Mouse (Mus musculus): ENCODE results near the gene B3gat3. TPM values are rescaled to one million over a fixed set of nuclear protein-coding genes. Genes with fewer than 3 reads are reported as not detected.
"Not testable (repeated sequence)": the region's sequence is repeated elsewhere in the genome, so short reads cannot be mapped to it uniquely, and the experiment has no call there.

The B3gat3 gene
- 10 to 100 TPM; 23.4 to 27.6 TPM for total RNA-seq (2021)
- long read RNA-seq, experiment 1, transcript B3gat3-203 (5 exons, 909 nt) = minor isoform, 6 of 36 reads
- long read RNA-seq, experiment 1, transcript B3gat3-201 (5 exons, 1,603 nt) = major isoform, 25 of 36 reads
- long read RNA-seq, experiment 1, partial matches to known transcripts = 1 of 36 reads
- long read RNA-seq, experiment 1, other reads (novel, unspliced or antisense) = 4 of 36 reads
- long read RNA-seq, experiment 2, transcript B3gat3-201 (5 exons, 1,603 nt) = major isoform, 28 of 37 reads
- long read RNA-seq, experiment 2, partial matches to known transcripts = 3 of 37 reads
- long read RNA-seq, experiment 2, other reads (novel, unspliced or antisense) = 4 of 37 reads

DNA sequence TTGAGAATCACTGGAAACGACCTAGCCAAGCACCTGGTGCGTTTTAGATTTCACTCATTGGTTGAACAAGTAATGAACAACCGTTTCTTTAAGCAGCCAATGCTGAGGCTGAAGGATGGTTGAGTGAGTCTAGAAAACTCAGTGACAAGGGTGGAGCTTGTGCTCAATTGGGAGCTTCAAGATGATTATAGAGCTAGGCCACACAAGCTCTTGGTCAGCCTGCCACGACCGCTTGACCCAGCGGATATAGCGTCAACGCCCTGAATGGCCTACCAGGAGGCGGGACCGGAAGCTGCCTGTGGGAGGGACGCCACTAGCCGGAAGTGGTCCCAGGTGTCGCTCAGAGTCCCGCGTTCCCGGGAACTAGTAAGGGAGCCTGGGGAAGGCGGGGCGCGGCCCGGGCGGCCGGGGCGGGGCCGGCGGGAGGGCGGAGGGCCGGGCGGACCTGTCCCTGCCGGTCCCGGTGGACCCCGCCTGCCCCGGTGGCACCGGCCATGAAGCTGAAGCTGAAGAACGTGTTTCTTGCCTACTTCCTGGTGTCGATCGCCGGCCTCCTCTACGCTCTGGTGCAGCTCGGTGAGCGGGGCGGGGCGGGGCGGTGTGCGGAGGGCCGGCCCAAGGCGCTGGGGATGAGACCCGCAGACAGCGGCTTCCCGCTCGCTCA is at the start of gene B3gat3:
Gene B3gat3, plus strand, starts transcription at position 302 of the 664 bp plus-strand sequence.
- DNase-seq = peak; percentile 94

GRCm38 (mm10) chr19:8870381-8870780 is 49.8 kb upstream of the B3gat3 start:
- DNase-seq = not testable (repeated sequence)

GRCm38 (mm10) chr19:8870838-8871237 is 49.3 kb upstream of the B3gat3 start:
- DNase-seq = no peak

- DNase-seq = peak; percentile 93
Measured at GRCm38 (mm10) chr19:8871267-8872186, 48.6 kb upstream of the B3gat3 start, which contains the start of gene Ubxn1. Gene Ubxn1, plus strand, starts transcription at chr19:8871496.

DNA sequence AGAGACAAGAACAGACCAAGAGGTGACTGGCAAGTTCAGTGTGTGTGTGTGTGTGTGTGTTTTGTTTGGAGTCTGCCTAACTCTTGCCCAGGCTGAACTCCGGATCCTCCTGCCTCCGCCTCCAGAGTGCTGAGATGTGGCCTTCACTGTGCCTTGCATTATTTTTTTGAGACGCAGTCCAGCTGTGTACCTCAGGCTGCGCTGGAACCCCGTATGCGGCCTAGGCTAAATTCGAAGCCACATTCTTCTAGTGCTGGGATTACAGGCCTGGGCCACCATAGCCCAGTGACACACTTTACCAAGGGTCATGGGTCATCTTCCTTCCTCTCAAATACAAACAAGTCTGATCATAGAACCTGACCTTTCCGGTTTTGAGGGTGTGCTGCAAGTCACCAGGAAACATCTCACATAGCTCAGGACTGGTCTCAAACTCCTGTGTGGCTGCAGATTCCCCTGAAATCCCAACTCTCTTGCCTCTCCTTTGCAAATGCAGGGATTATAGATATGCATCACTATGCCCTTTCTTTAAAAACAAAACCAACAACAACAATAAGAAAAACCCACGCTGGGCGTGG is 47.8 kb upstream of the B3gat3 start:
- no peak for DNase-seq

DNA sequence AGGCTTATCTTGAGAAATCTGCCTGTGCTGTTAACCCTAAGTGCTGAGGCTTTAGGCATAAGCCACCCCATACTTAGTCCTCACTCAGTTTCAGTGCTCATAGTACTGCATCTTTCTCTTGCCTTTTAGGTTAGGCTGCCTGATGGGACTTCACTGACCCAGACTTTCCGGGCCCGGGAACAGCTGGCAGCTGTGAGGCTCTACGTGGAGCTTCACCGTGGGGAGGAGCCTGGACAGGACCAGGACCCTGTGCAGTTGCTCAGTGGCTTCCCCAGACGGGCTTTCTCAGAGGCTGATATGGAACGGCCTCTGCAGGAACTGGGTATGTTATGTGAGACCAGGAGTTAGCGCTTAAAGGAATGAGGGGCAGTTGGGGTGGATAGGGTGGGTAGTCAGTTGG is 45.1 kb upstream of the B3gat3 start:
- no peak for DNase-seq

DNA sequence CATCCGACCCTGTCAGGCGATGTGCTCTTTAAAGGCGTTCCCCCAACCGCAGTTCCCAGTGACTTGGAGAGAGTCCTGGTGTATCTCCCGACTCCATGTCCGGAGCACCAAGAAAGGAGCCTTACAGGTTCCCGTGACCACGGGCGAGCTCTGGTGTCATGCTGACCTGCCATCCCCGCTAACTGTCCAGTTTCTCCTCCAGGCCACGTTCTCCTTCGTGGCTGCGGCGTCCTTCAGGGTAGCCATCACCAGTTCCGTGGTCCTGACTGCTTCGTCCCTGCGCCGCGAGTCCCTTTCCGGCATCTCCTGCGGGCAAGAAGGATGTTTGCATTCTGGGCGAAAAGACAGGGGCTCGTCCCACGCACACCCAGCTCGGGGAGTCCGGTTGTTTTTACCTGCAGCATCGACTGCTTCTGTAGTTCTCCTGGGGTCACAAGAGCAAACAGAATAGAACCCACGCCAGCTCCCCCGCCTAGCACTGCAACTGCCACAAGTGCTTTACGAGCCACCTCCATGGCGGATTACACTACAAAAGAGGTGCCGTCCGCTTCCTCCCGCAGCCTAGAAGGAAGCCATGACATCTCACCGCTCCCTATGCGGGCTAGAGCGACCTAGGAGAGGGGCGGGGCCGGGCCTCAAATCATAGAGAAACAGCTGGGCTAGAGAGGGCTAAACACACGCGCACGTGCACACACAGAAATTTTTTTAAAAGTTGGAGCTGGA is 39.7 kb upstream of the B3gat3 start, which contains the start of gene Uqcc3:
Gene Uqcc3, minus strand, starts transcription at position 613 of the 723 bp plus-strand sequence.
- DNase-seq = peak; percentile 84

DNA sequence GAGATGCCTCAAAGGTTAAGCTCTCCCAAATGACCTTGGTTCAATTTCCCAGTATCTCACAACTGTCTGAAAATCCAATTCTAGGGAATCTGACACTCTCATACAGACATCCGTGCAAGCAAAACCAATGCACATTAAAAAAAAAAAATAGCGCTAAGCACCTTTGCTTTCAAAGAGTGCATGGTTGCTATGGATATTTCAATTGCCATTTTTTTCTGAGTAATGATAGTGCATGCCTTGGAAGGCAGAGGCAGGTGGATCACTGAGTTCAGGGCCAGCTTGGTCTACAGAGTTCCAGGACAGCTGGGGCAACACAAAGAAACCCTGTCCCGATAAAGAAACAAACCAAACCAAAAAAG is 39.2 kb upstream of the B3gat3 start:
- DNase-seq = no peak

DNA sequence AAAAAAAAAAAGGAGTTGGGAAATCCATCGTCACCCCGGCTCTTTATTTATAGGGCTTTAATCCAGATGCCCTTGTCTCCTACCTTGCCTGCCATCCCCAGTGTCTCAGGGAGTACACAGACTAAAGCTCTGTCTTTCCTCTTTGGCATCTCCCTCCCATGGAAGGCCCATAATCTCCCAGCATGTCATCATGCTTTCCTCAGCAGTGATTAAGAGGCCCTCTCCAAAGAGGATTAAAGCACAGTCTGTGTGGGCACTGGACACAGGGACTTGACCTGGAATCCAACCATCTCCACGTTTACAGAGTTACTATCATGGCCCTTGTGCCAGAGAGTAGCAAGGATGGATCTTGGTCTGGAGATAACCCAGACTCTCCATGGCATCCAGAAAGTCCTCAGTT is 36.6 kb upstream of the B3gat3 start, which contains the start of the genes Lbhd1 and Gm49403:
Gene Lbhd1, plus strand, starts transcription at position 117 of the 400 bp plus-strand sequence.
Gene Gm49403, plus strand, starts transcription at position 315 of the 400 bp plus-strand sequence.
- no peak for DNase-seq

DNA sequence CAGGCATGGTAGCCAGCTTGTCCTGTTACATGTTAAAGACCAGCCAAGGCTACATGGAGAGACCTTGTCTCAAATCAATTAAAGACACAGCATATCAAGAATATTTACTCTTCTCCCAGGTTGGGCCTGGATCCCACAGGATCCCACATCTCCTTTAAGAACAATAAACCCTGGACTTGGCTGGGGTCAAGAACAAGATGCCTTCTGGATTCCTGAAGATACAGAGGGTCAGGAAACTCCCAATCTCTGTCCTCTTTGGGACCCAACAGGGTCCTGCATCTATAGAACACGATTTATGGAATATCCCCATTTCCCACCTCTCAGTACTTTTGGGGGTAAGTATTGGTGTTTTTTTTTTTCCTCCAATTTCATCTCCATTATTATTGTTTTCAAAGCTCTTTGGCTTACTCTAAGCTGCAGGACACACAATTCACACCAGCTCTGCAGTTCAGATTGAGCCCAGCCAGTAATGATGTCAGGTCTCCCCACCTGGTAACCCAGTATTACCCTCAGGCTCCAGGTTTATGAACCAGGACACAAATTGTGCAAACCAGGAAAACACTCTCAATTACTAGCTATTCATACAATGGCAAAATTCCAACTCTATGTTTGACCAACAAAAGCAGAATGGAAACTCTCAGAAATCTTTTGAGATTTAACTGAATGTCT is 33.1 kb upstream of the B3gat3 start:
- DNase-seq = no peak

DNA sequence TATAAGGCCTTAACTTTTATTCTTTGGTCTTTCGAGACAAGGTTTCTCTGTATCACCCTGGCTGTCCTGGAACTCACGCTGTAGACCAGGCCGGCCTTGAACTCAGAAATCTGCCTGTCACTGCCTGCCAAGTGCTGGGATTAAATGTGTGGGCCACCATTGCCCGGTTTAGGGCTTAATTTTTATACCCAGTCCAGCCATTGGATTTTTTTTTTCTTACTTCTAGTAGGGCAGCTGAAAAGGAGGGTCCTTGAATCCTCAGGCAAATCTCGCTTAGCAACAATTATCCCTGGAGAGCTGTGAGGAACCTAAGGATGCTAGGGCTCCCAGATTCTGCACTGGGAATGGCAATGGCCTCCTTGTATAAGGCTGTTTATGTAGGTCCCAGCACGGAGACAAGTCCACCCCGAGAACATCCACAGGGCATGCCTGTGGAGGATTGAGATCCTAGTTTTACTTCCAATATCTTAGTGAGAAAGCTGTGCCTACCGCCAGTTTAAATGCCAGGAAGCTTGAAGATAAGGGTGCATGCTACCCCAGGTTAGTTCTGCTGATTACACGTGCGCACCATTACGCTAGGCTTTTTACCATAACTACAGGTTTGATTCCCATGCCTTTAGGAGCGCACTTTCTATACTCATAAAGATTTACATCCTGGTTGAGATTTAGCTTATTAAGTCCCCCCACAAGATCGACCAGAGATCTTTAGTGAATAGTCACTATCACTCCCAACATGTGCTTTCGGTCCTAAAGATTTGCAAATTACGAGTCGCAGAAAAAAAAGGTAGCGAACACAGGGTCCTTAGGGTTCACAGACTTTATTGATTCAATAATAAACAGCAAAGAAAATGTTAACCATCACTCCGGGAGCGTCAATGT is 32.4 kb upstream of the B3gat3 start:
- no peak for DNase-seq

GRCm38 (mm10) chr19:8888511-8889385 is 31.4 kb upstream of the B3gat3 start, which contains the start of the genes 1810009A15Rik and Gm49416:
Gene 1810009A15Rik, plus strand, starts transcription at chr19:8888853.
Gene Gm49416, plus strand, starts transcription at chr19:8888926.
- DNase-seq = peak; percentile 91

- peak; percentile 80 for DNase-seq
Measured at GRCm38 (mm10) chr19:8892829-8893766, 27.1 kb upstream of the B3gat3 start, which contains the start of gene Ints5. Gene Ints5, plus strand, starts transcription at chr19:8893005.

DNA sequence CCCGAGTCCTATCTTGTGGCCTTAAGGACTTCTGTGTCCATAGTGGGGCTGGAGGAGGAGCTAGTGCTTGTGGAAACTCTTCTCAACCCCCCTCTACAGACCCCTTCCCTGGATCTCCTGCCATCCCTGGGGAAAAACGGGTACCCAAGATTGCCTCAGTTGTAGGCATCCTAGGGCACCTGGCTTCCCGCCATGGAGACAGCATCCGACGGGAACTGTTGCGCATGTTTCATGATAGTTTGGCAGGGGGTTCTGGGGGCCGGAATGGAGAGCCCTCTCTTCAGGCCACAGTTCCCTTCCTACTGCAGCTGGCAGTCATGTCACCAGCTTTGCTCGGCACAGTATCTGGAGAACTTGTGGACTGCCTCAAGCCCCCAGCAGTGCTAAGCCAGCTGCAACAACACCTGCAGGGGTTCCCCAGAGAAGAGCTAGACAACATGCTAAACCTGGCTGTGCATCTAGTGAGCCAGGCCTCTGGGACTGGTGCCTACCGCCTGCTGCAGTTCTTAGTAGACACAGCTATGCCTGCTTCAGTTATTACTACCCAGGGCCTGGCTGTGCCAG is 24.7 kb upstream of the B3gat3 start:
- DNase-seq = no peak

GRCm38 (mm10) chr19:8896231-8896630 is 23.9 kb upstream of the B3gat3 start:
- DNase-seq = not testable (repeated sequence)

DNA sequence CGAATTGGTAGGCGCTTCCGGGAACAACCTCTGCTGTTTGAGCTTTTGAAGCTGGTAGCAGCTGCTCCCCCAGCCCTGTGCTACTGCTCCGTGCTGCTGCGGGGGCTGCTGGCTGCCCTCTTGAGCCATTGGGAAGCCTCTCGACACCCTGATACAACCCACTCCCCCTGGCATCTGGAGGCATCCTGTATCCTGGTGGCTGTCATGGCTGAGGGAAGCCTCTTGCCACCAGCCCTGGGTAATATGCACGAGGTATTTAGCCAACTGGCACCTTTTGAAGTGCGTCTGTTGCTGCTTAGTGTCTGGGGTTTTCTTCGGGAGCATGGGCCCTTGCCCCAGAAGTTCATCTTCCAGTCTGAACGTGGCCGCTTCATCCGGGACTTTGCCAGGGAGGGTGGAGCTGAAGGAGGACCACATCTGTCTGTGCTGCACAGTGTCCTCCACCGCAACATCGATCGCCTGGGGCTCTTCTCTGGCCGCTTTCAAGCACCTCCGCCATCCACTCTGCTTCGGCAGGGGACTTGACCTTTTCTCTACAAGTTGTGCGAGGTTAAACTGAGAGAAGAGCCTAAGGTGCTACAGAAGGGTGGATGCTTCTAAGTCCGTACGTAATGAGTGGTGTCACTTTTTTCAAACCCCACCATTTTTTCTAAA is 22.8 kb upstream of the B3gat3 start:
- peak; percentile 58 for DNase-seq

Measured in gastrocnemius, postnatal 10 days (tissue).